Mouse (Mus musculus): ENCODE data around the gene Creg2. TPM values are rescaled to one million over a fixed set of nuclear protein-coding genes. Genes with fewer than 3 reads are reported as not detected.

Creg2 gene
- polyA plus RNA-seq, 1 experiment from 2014 or later = 0.82 TPM

- WGBS = 67% methylated on average over 1 of the region's 1 CpGs
- Histone ChIP-seq H3K4me1 (ENCODE audit: control insufficient read depth, insufficient read depth, low read length) (no peaks in the 10 kb centered on the region), H3K9me3 (ENCODE audit: control insufficient read depth, low read length) (no peaks in the 10 kb centered on the region), H3K9ac (ENCODE audit: low read length) (no peak overlapping the region), H3K36me3 (ENCODE audit: control insufficient read depth, insufficient read depth, low read length) (no peaks in the 10 kb centered on the region), H3K4me3 (ENCODE audit: low read depth, low read length) (no peak overlapping the region), H3K4me2 (no peak overlapping the region), H3K27ac (ENCODE audit: low read depth, low read length) (no peak overlapping the region), H3K27me3 (ENCODE audit: control insufficient read depth, insufficient read depth, low read length) (0 out of 2 replicates have a peak, but pooled peaks cover 3% of the 10 kb centered on the region)
- ATAC-seq (ENCODE audit: low FRiP score) (no peak), DNase-seq (ENCODE audit: low spot score, missing footprints) (no peak)
These were observed 6.9 kb downstream of the Creg2 start for GRCm38 (mm10) chr1:39644333-39644732.

GRCm38 (mm10) chr1:39641667-39642066, 9.6 kb downstream of the Creg2 start:
- no peaks in the 10 kb centered on the region for H3K27me3 ChIP-seq (ENCODE audit: control insufficient read depth, insufficient read depth, low read length)
- DNase-seq (ENCODE audit: low spot score, missing footprints) (no peak), ATAC-seq (ENCODE audit: low FRiP score) (no peak)
- 88% methylated on average over 7 of the region's 7 CpGs for WGBS
- H3K9ac ChIP-seq (ENCODE audit: low read length) = no peak overlapping the region
- no peak overlapping the region for H3K4me2 ChIP-seq
- H3K4me1 ChIP-seq (ENCODE audit: control insufficient read depth, insufficient read depth, low read length) = peaks cover 2% of the 10 kb centered on the region; the same call in 1 of the 2 replicates
- no peaks in the 10 kb centered on the region for H3K36me3 ChIP-seq (ENCODE audit: control insufficient read depth, insufficient read depth, low read length)
- no peaks in the 10 kb centered on the region for H3K9me3 ChIP-seq (ENCODE audit: control insufficient read depth, low read length)
- H3K27ac ChIP-seq (ENCODE audit: low read depth, low read length) = no peak overlapping the region
- no peak overlapping the region for H3K4me3 ChIP-seq (ENCODE audit: low read depth, low read length)

- Histone ChIP-seq H3K4me1 (ENCODE audit: control insufficient read depth, insufficient read depth, low read length) (peaks cover 5% of the 10 kb centered on the region; the same call in 1 of the 2 replicates), H3K36me3 (ENCODE audit: control insufficient read depth, insufficient read depth, low read length) (no peaks in the 10 kb centered on the region), H3K27ac (ENCODE audit: low read depth, low read length) (no peak overlapping the region), H3K4me2 (no peak overlapping the region), H3K4me3 (ENCODE audit: low read depth, low read length) (no peak overlapping the region), H3K9me3 (ENCODE audit: control insufficient read depth, low read length) (no peaks in the 10 kb centered on the region), H3K9ac (ENCODE audit: low read length) (no peak overlapping the region), H3K27me3 (ENCODE audit: control insufficient read depth, insufficient read depth, low read length) (no peaks in the 10 kb centered on the region)
- 54% methylated on average over 8 of the region's 8 CpGs for WGBS
- ATAC-seq (ENCODE audit: low FRiP score) (no peak), DNase-seq (ENCODE audit: low spot score, missing footprints) (no peak)
These were observed 14.1 kb downstream of the Creg2 start for GRCm38 (mm10) chr1:39637139-39637538.

- no peak overlapping the region for H3K4me3 ChIP-seq (ENCODE audit: low read depth, low read length)
- WGBS = 3% methylated on average over 5 of the region's 5 CpGs
These were observed 14.6 kb downstream of the Creg2 start for GRCm38 (mm10) chr1:39636660-39637059.

GRCm38 (mm10) chr1:39636196-39636595, 15.1 kb downstream of the Creg2 start:
- H3K4me3 ChIP-seq (ENCODE audit: low read depth, low read length) = no peak overlapping the region
- no peak overlapping the region for H3K27ac ChIP-seq (ENCODE audit: low read depth, low read length)
- H3K4me1 ChIP-seq (ENCODE audit: control insufficient read depth, insufficient read depth, low read length) = peaks cover 5% of the 10 kb centered on the region; the same call in 1 of the 2 replicates
- no peaks in the 10 kb centered on the region for H3K9me3 ChIP-seq (ENCODE audit: control insufficient read depth, low read length)
- H3K36me3 ChIP-seq (ENCODE audit: control insufficient read depth, insufficient read depth, low read length) = no peaks in the 10 kb centered on the region
- DNase-seq (ENCODE audit: low spot score, missing footprints) (no peak), ATAC-seq (ENCODE audit: low FRiP score) (no peak)
- H3K27me3 ChIP-seq (ENCODE audit: control insufficient read depth, insufficient read depth, low read length) = no peaks in the 10 kb centered on the region
- no peak overlapping the region for H3K9ac ChIP-seq (ENCODE audit: low read length)
- H3K4me2 ChIP-seq = no peak overlapping the region
- 20% methylated on average over 5 of the region's 5 CpGs for WGBS

More at GRCm38 (mm10) chr1:39636660-39637059, 14.6 kb downstream of the Creg2 start:
- Histone ChIP-seq H3K27ac (ENCODE audit: low read depth, low read length) (no peak overlapping the region), H3K4me1 (ENCODE audit: control insufficient read depth, insufficient read depth, low read length) (peaks cover 5% of the 10 kb centered on the region; the same call in 1 of the 2 replicates), H3K9me3 (ENCODE audit: control insufficient read depth, low read length) (no peaks in the 10 kb centered on the region), H3K9ac (ENCODE audit: low read length) (0 out of 2 replicates have a peak overlapping the region, but pooled peaks have one; percentile 24), H3K27me3 (ENCODE audit: control insufficient read depth, insufficient read depth, low read length) (no peaks in the 10 kb centered on the region), H3K36me3 (ENCODE audit: control insufficient read depth, insufficient read depth, low read length) (no peaks in the 10 kb centered on the region), H3K4me2 (no peak overlapping the region)
- ATAC-seq (ENCODE audit: low FRiP score) (peak; percentile 77), DNase-seq (ENCODE audit: low spot score, missing footprints) (no peak)

GRCm38 (mm10) chr1:39628606-39629005, 22.7 kb downstream of the Creg2 start:
- 87% methylated on average over 9 of the region's 9 CpGs for WGBS
- no peak overlapping the region for H3K4me2 ChIP-seq
- H3K27ac ChIP-seq (ENCODE audit: low read depth, low read length) = no peak overlapping the region
- ATAC-seq (ENCODE audit: low FRiP score) (no peak), DNase-seq (ENCODE audit: low spot score, missing footprints) (no peak)
- H3K4me3 ChIP-seq (ENCODE audit: low read depth, low read length) = no peak overlapping the region
- no peak overlapping the region for H3K9ac ChIP-seq (ENCODE audit: low read length)
- no peaks in the 10 kb centered on the region for H3K4me1 ChIP-seq (ENCODE audit: control insufficient read depth, insufficient read depth, low read length)
- no peaks in the 10 kb centered on the region for H3K27me3 ChIP-seq (ENCODE audit: control insufficient read depth, insufficient read depth, low read length)
- H3K9me3 ChIP-seq (ENCODE audit: control insufficient read depth, low read length) = no peaks in the 10 kb centered on the region
- H3K36me3 ChIP-seq (ENCODE audit: control insufficient read depth, insufficient read depth, low read length) = no peaks in the 10 kb centered on the region

- Histone ChIP-seq H3K9me3 (ENCODE audit: control insufficient read depth, low read length) (no peaks in the 10 kb centered on the region), H3K36me3 (ENCODE audit: control insufficient read depth, insufficient read depth, low read length) (no peaks in the 10 kb centered on the region), H3K4me3 (ENCODE audit: low read depth, low read length) (no peak overlapping the region), H3K27ac (ENCODE audit: low read depth, low read length) (no peak overlapping the region), H3K4me1 (ENCODE audit: control insufficient read depth, insufficient read depth, low read length) (no peaks in the 10 kb centered on the region), H3K27me3 (ENCODE audit: control insufficient read depth, insufficient read depth, low read length) (no peaks in the 10 kb centered on the region), H3K4me2 (no peak overlapping the region), H3K9ac (ENCODE audit: low read length) (no peak overlapping the region)
- no peak for DNase-seq (ENCODE audit: low spot score, missing footprints)
- no peak for ATAC-seq (ENCODE audit: low FRiP score)
- WGBS = 75% methylated on average over 3 of the region's 3 CpGs
These were observed 25.8 kb downstream of the Creg2 start for GRCm38 (mm10) chr1:39625491-39625890.

GRCm38 (mm10) chr1:39623729-39624128, 27.5 kb downstream of the Creg2 start:
- H3K4me3 ChIP-seq (ENCODE audit: low read depth, low read length) = no peak overlapping the region
- ATAC-seq (ENCODE audit: low FRiP score) (no peak), DNase-seq (ENCODE audit: low spot score, missing footprints) (no peak)
- no peak overlapping the region for H3K9ac ChIP-seq (ENCODE audit: low read length)
- H3K9me3 ChIP-seq (ENCODE audit: control insufficient read depth, low read length) = no peaks in the 10 kb centered on the region
- H3K27ac ChIP-seq (ENCODE audit: low read depth, low read length) = no peak overlapping the region
- H3K4me2 ChIP-seq = no peak overlapping the region
- WGBS = 59% methylated on average over 1 of the region's 1 CpGs
- no peaks in the 10 kb centered on the region for H3K4me1 ChIP-seq (ENCODE audit: control insufficient read depth, insufficient read depth, low read length)
- H3K27me3 ChIP-seq (ENCODE audit: control insufficient read depth, insufficient read depth, low read length) = no peaks in the 10 kb centered on the region
- no peaks in the 10 kb centered on the region for H3K36me3 ChIP-seq (ENCODE audit: control insufficient read depth, insufficient read depth, low read length)

GRCm38 (mm10) chr1:39623106-39623505, 28.2 kb downstream of the Creg2 start:
- ATAC-seq (ENCODE audit: low FRiP score) (no peak), DNase-seq (ENCODE audit: low spot score, missing footprints) (no peak)
- Histone ChIP-seq H3K9me3 (ENCODE audit: control insufficient read depth, low read length) (no peaks in the 10 kb centered on the region), H3K9ac (ENCODE audit: low read length) (no peak overlapping the region), H3K27ac (ENCODE audit: low read depth, low read length) (no peak overlapping the region), H3K27me3 (ENCODE audit: control insufficient read depth, insufficient read depth, low read length) (no peaks in the 10 kb centered on the region), H3K36me3 (ENCODE audit: control insufficient read depth, insufficient read depth, low read length) (no peaks in the 10 kb centered on the region), H3K4me2 (no peak overlapping the region), H3K4me1 (ENCODE audit: control insufficient read depth, insufficient read depth, low read length) (no peaks in the 10 kb centered on the region), H3K4me3 (ENCODE audit: low read depth, low read length) (no peak overlapping the region)
- WGBS = 90% methylated on average over 5 of the region's 5 CpGs
